Mouse (Mus musculus) left cerebral cortex, postnatal 25 days (tissue): ENCODE results near the gene Nckap5l. TPM values are rescaled to one million over a fixed set of nuclear protein-coding genes. Genes with fewer than 3 reads are reported as not detected.

Source experiments
- DNase-seq, 2 experiments: peaks; one replicate each; pipeline ENCODE4 v3.0.0; 2022; ENCODE audit warnings: low spot score in 2 of 2, mixed read lengths in 1 of 2
- intact Hi-C: fragments of 180-260 bp; cut with DNase I; formaldehyde crosslinking; loops from one replicate; pipeline ENCODE4 v1.15.1; 2025
- total RNA-seq, 2 experiments: library from RNA; stranded (reverse); gene quantifications; 2 replicates each; pipeline ENCODE4 v1.2.3; 2021

Gene Nckap5l
- total RNA-seq, 2 experiments from 2014 or later, result 16.8 to 22.3 TPM

- intact Hi-C loops, result no loop called here
- DNase-seq, result no peak
Observed at GRCm38 (mm10) chr15:99375581-99375980, 82.0 kb downstream of the Nckap5l start.

DNA sequence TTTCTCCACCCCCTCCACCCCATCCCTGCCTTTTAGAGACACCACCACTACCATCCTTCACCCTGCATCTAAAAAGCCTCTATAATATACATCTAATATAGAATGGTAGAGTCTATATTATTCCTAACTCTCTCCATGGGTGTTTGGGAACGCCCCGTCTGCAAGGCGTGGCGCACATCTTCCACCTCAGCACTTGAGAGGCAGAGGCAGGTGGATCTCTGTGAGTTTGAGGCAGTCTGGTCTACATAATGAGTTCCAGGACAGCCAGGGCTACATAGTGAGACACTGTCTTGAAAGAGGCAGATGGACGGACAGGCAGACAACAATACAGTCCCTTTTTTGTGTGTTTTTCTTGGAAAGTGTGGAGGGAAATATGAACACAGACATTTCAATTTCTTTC is 82.5 kb downstream of the Nckap5l start:
- intact Hi-C loops, result no loop called here
- no peak for DNase-seq

DNA sequence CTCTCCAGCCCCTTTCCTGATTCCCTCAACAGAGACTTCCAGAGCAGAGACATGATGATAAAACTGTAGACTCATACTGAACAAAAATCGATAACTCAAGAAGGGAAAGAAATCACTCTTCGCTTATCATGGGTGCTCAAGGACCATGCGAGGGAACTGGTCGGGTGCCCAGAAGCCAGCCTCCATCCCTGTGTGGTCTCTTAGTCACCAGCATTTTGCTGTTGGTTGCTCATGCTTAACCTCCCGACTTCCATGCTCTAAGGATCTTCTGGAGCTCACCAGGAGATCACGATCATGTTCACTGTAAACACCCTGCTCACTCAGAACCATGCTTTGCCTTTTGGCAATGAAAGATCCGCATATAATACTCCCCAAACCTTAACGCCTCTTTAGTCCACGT is 84.8 kb downstream of the Nckap5l start:
- DNase-seq, result no peak

More for the DNA sequence above, 84.8 kb downstream of the Nckap5l start:
- intact Hi-C loops, result no loop called here

Other genes with a start within 250 kb of the Nckap5l start
- 100 to 1,000 TPM; 171 to 172 TPM for gene Kcnh3, start 232.9 kb downstream of the Nckap5l start, total RNA-seq
- 10 to 100 TPM; 80.1 to 81.0 TPM for gene Mcrs1, start 205.8 kb downstream of the Nckap5l start, total RNA-seq
- gene Prpf40b, start 162.7 kb downstream of the Nckap5l start, total RNA-seq, result 10 to 100 TPM; 87.0 to 95.3 TPM
- 1 to 10 TPM; 1.6 to 1.9 TPM for gene Fam186b, start 161.9 kb downstream of the Nckap5l start, total RNA-seq
- 10 to 100 TPM in 1 of 2 experiments, 1 to 10 TPM in 1; 9.5 to 10.7 TPM for gene Fmnl3, start 87.3 kb downstream of the Nckap5l start, total RNA-seq
- gene Tmbim6, start 64.9 kb downstream of the Nckap5l start, total RNA-seq, result 100 to 1,000 TPM; 331 to 338 TPM
- 1 to 10 TPM; 4.6 to 4.9 TPM for gene Bcdin3d, start 17.0 kb upstream of the Nckap5l start, total RNA-seq
- 100 to 1,000 TPM; 318 to 355 TPM for gene Faim2, start 70.4 kb upstream of the Nckap5l start, total RNA-seq
- not detected for gene Aqp2, start 121.3 kb upstream of the Nckap5l start, total RNA-seq
- under 1 TPM; 0.50 to 0.76 TPM for gene Aqp5, start 133.0 kb upstream of the Nckap5l start, total RNA-seq
- gene Aqp6, start 143.7 kb upstream of the Nckap5l start, total RNA-seq, result under 1 TPM; 0.48 to 0.62 TPM
- 1 to 10 TPM; 6.8 to 9.2 TPM for gene Racgap1, start 193.9 kb upstream of the Nckap5l start, total RNA-seq
- 10 to 100 TPM; 73.8 to 78.5 TPM for gene Asic1, start 212.6 kb upstream of the Nckap5l start, total RNA-seq
- gene Smarcd1, start 244.4 kb upstream of the Nckap5l start, total RNA-seq, result 100 to 1,000 TPM; 159 to 164 TPM
- 1 to 10 TPM; 7.1 to 7.6 TPM for gene Gm17349, start 247.7 kb upstream of the Nckap5l start, total RNA-seq